Mouse (Mus musculus) naive thymus-derived CD4-positive, alpha-beta T cell, adult 2 months (primary cell): ENCODE measurements around the gene Dlgap1.

ENCODE experiments used
- DNase-seq: peaks from one replicate; pipeline ENCODE4 v3.0.0-alpha.2; 2011; ENCODE audit warnings: low read depth

The Dlgap1 gene

GRCm38 (mm10) chr17:70728719-70729281 is 759.9 kb downstream of the Dlgap1 start:
- DNase-seq, result no peak

- no peak for DNase-seq
Observed at GRCm38 (mm10) chr17:70734728-70735127, 765.9 kb downstream of the Dlgap1 start.

GRCm38 (mm10) chr17:70735396-70735795 is 766.5 kb downstream of the Dlgap1 start:
- no peak for DNase-seq

- DNase-seq, result no peak
Observed at GRCm38 (mm10) chr17:70737424-70737823, 768.6 kb downstream of the Dlgap1 start.

GRCm38 (mm10) chr17:70738168-70738854 is 769.4 kb downstream of the Dlgap1 start:
- DNase-seq, result peak; percentile 48

- no peak for DNase-seq
Observed at GRCm38 (mm10) chr17:70739346-70739745, 770.5 kb downstream of the Dlgap1 start.

- no peak for DNase-seq
Observed at GRCm38 (mm10) chr17:70741696-70742095, 772.8 kb downstream of the Dlgap1 start.

GRCm38 (mm10) chr17:70744570-70745153 is 775.8 kb downstream of the Dlgap1 start:
- no peak for DNase-seq

- no peak for DNase-seq
Observed at GRCm38 (mm10) chr17:70745385-70745784, 776.5 kb downstream of the Dlgap1 start.

- no peak for DNase-seq
Observed at GRCm38 (mm10) chr17:70746379-70747079, 777.7 kb downstream of the Dlgap1 start.

GRCm38 (mm10) chr17:70747731-70748475 is 779.0 kb downstream of the Dlgap1 start:
- peak; percentile 33 for DNase-seq

GRCm38 (mm10) chr17:70748476-70748830 is 779.6 kb downstream of the Dlgap1 start:
- no peak for DNase-seq

- DNase-seq, result no peak
Observed at GRCm38 (mm10) chr17:70748964-70749650, 780.2 kb downstream of the Dlgap1 start.

GRCm38 (mm10) chr17:70750236-70751160 is 781.6 kb downstream of the Dlgap1 start:
- DNase-seq, result no peak

- peak; percentile 21 for DNase-seq
Observed at GRCm38 (mm10) chr17:70751161-70751651, 782.3 kb downstream of the Dlgap1 start.

GRCm38 (mm10) chr17:70751676-70752075 is 782.8 kb downstream of the Dlgap1 start:
- DNase-seq, result no peak

- DNase-seq, result no peak
Observed at GRCm38 (mm10) chr17:70753444-70754032, 784.7 kb downstream of the Dlgap1 start.

- no peak for DNase-seq
Observed at GRCm38 (mm10) chr17:70754041-70754440, 785.2 kb downstream of the Dlgap1 start.

GRCm38 (mm10) chr17:70754638-70755037 is 785.8 kb downstream of the Dlgap1 start:
- no peak for DNase-seq
